Mouse (Mus musculus) liver, postnatal 0 days (tissue): Measurements from ENCODE around the gene Calhm1.

Source experiments
- CTCF ChIP-seq: sonication (generic); IDR thresholded peaks from 2 replicates; pipeline ENCODE4 v1.5.1; 2016; ENCODE audit warnings: antibody characterized with exemption, low read depth
- EP300 ChIP-seq: IDR thresholded peaks from 2 replicates; pipeline ENCODE4 v1.6.1; 2016; ENCODE audit warnings: antibody characterized with exemption, low read depth, mild to moderate bottlenecking

GRCm38 (mm10) chr19:47128835-47129234, 15.2 kb downstream of the Calhm1 start:
- no peak for TF ChIP-seq CTCF
- TF ChIP-seq EP300, result no peak
